Mouse (Mus musculus) lung, embryonic 15.5 days (tissue): ENCODE measurements around the gene Zfp280d. TPM values are rescaled to one million over a fixed set of nuclear protein-coding genes. Genes with fewer than 3 reads are reported as not detected.

ENCODE experiments used
- ATAC-seq: fragments of 200-750 bp; cut with Nextera tagmentation; 2 replicates; pipeline ENCODE4 v1.8.0; 2017; ENCODE audit warnings: moderate number of reproducible peaks, borderline replicate concordance; ENCODE audit not compliant: low FRiP score, low TSS enrichment; ENCODE audit errors: extremely low read depth
- H3K27ac ChIP-seq: fragments of 300-500 bp; sonication (generic); 2 replicates; pipeline ENCODE4 v1.5.1; 2015; ENCODE audit warnings: moderate library complexity, mild to moderate bottlenecking, inconsistent platforms
- H3K27me3 ChIP-seq: fragments of 300-500 bp; sonication (generic); 2 replicates; pipeline ENCODE4 v1.6.1; 2015; ENCODE audit warnings: inconsistent platforms
- H3K36me3 ChIP-seq: fragments of 300-500 bp; sonication (generic); 2 replicates; pipeline ENCODE4 v1.6.1; 2015; ENCODE audit warnings: inconsistent platforms
- H3K4me1 ChIP-seq: fragments of 300-500 bp; sonication (generic); 2 replicates; pipeline ENCODE4 v1.6.1; 2015; ENCODE audit warnings: inconsistent platforms
- H3K4me2 ChIP-seq: fragments of 300-500 bp; sonication (generic); 2 replicates; pipeline ENCODE4 v1.6.1; 2015; ENCODE audit warnings: inconsistent platforms, mild to moderate bottlenecking, moderate library complexity
- H3K4me3 ChIP-seq: fragments of 300-500 bp; sonication (generic); 2 replicates; pipeline ENCODE4 v1.5.1; 2015; ENCODE audit warnings: mild to moderate bottlenecking, inconsistent platforms
- H3K9ac ChIP-seq: fragments of 300-500 bp; sonication (generic); 2 replicates; pipeline ENCODE4 v1.6.1; 2015; ENCODE audit warnings: inconsistent platforms
- H3K9me3 ChIP-seq: fragments of 300-500 bp; sonication (generic); 2 replicates; pipeline ENCODE4 v1.6.1; 2016; ENCODE audit warnings: inconsistent platforms
- WGBS: fragments of 180-500 bp; shearing (Covaris S2); methylation state at CpG from one replicate; pipeline ENCODE4 v1.1.7; 2015; 5-methylcytosine and 5-hydroxymethylcytosine counted together
- polyA plus RNA-seq: library from polyadenylated mRNA; unstranded; fragments of >200 nt; fragmentation: Nextera tagmentation; extraction: Ambion mirVana; gene quantifications from 2 replicates; pipeline ENCODE4 v1.2.1, GENCODE M21; 2015

Zfp280d gene
- 36.2 and 40.3 TPM in 2 replicates for polyA plus RNA-seq

DNA sequence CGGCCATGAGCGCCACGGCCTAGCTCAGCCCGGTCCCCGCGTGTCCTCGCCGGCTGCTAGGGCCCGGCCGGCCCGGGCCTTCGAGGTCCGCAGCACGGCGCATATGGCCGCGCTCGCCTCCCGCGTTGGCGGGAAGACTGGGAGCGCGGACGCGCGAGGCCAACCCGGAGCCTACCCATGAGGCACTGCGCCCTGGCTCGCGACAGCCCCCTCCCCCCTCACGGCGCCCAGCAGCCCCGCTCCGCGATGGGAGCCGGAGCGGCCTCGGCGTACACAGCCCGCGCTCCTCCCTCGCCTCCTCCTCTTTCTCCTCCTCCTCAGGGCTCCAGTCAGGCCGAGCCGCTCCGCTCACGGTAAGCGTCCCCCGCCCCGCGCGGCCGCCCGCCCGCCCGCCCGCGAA is at the start of gene Zfp280d:
Zfp280d (plus strand) TSS at position 184 of the 400 bp plus-strand sequence.
- under 1% methylated on average over 41 of the region's 57 CpGs for WGBS
- H3K36me3 ChIP-seq = no peaks in the 10 kb centered on the region

GRCm38 (mm10) chr9:72226536-72226935 is 48.1 kb upstream of the Zfp280d start:
- Histone ChIP-seq H3K27ac (peak overlapping the region; percentile 25), H3K4me2 (no peak overlapping the region), H3K4me1 (no peaks in the 10 kb centered on the region), H3K4me3 (no peak overlapping the region), H3K9ac (no peak overlapping the region), H3K36me3 (no peaks in the 10 kb centered on the region), H3K27me3 (no peaks in the 10 kb centered on the region), H3K9me3 (no peaks in the 10 kb centered on the region)
- ATAC-seq = no peak
- WGBS = 65% methylated on average over 6 of the region's 6 CpGs

More for the DNA sequence above, at the start of gene Zfp280d:
- Histone ChIP-seq H3K27me3 (no peaks in the 10 kb centered on the region), H3K9ac (peak within 1 kb of the TSS; percentile 76), H3K27ac (peak within 1 kb of the TSS; percentile 96), H3K4me3 (peak within 1 kb of the TSS; percentile 51), H3K9me3 (no peaks in the 10 kb centered on the region), H3K4me2 (peak within 1 kb of the TSS; percentile 76), H3K4me1 (peaks cover 15% of the 10 kb centered on the region; the same call in 1 of the 2 replicates)
- peak; percentile 99 for ATAC-seq

- Histone ChIP-seq H3K4me3 (no peak overlapping the region), H3K9me3 (no peaks in the 10 kb centered on the region), H3K27me3 (no peaks in the 10 kb centered on the region), H3K9ac (no peak overlapping the region), H3K36me3 (no peaks in the 10 kb centered on the region), H3K4me1 (no peaks in the 10 kb centered on the region), H3K27ac (no peak overlapping the region), H3K4me2 (no peak overlapping the region)
- 83% methylated on average over 1 of the region's 1 CpGs for WGBS
- no peak for ATAC-seq
Observed at GRCm38 (mm10) chr9:72252656-72253055, 22.0 kb upstream of the Zfp280d start.

- 54% methylated on average over 1 of the region's 1 CpGs for WGBS
- no peaks in the 10 kb centered on the region for H3K4me1 ChIP-seq
- no peak overlapping the region for H3K4me3 ChIP-seq
- no peak overlapping the region for H3K9ac ChIP-seq
- no peaks in the 10 kb centered on the region for H3K9me3 ChIP-seq
- no peak for ATAC-seq
- H3K27me3 ChIP-seq = no peaks in the 10 kb centered on the region
- no peak overlapping the region for H3K4me2 ChIP-seq
- no peak overlapping the region for H3K27ac ChIP-seq
- no peaks in the 10 kb centered on the region for H3K36me3 ChIP-seq
Observed at GRCm38 (mm10) chr9:72255227-72255626, 19.4 kb upstream of the Zfp280d start.

- Histone ChIP-seq H3K27me3 (no peaks in the 10 kb centered on the region), H3K36me3 (no peaks in the 10 kb centered on the region), H3K9me3 (no peaks in the 10 kb centered on the region), H3K4me2 (no peak overlapping the region), H3K9ac (no peak overlapping the region), H3K27ac (no peak overlapping the region), H3K4me3 (no peak overlapping the region), H3K4me1 (no peaks in the 10 kb centered on the region)
- WGBS = 38% methylated on average over 3 of the region's 3 CpGs
- ATAC-seq = no peak
Observed at GRCm38 (mm10) chr9:72256646-72257045, 18.0 kb upstream of the Zfp280d start.

DNA sequence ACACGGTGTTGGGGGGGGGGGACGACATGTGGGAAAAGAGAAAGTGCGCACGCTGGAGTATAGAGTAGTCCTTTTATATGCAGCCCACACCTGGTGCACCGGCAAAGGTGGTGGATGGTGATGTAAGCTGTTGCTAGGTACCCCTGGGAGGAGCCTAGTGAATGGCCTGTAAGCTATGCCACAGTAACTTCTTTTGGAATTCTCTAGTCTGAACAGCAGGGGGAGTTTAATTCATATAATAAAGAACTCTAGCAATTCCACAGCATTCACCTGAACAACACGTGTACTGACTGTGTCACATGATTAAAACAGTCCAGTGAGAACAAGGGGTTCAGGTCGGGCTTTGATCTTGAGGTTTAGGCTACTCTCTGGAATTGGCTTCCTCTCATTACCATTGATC is 14.3 kb upstream of the Zfp280d start:
- Histone ChIP-seq H3K4me3 (no peak overlapping the region), H3K36me3 (no peaks in the 10 kb centered on the region), H3K27me3 (no peaks in the 10 kb centered on the region), H3K9ac (no peak overlapping the region), H3K9me3 (no peaks in the 10 kb centered on the region), H3K27ac (no peak overlapping the region), H3K4me2 (0 out of 2 replicates have a peak overlapping the region, but pooled peaks have one; percentile 18), H3K4me1 (no peaks in the 10 kb centered on the region)
- peak; percentile 57; the same call in 1 of the 2 replicates for ATAC-seq
- WGBS = 23% methylated on average over 6 of the region's 7 CpGs

DNA sequence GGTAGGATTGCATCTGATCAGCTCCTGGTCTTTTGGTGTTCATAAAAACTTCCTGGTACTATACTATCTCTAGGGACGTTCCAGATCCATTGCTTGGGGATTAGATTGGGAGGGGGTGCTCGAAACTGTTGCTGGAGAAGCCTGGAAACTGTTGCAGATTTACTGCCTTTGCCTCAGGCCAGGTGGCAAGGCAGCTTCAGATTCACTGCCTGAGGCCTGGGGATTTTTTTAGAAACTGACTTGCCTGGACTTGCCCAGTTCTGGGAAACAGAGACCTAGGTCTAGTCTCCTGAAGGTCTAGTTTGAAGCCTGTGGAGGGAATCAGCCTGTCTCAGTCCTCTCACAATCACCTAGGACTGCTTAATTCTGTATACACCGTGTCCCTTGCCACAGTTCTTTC is 9.8 kb upstream of the Zfp280d start:
- 64% methylated on average over 3 of the region's 3 CpGs for WGBS
- no peak overlapping the region for H3K4me2 ChIP-seq
- no peaks in the 10 kb centered on the region for H3K4me1 ChIP-seq
- H3K9ac ChIP-seq = no peak overlapping the region
- no peaks in the 10 kb centered on the region for H3K36me3 ChIP-seq
- ATAC-seq = no peak
- no peaks in the 10 kb centered on the region for H3K27me3 ChIP-seq
- no peak overlapping the region for H3K4me3 ChIP-seq
- H3K9me3 ChIP-seq = no peaks in the 10 kb centered on the region
- H3K27ac ChIP-seq = no peak overlapping the region

GRCm38 (mm10) chr9:72270146-72270545 is 4.5 kb upstream of the Zfp280d start:
- 81% methylated on average over 1 of the region's 1 CpGs for WGBS
- Histone ChIP-seq H3K27ac (no peak overlapping the region), H3K4me1 (no peaks in the 10 kb centered on the region), H3K36me3 (no peaks in the 10 kb centered on the region), H3K9ac (no peak overlapping the region), H3K27me3 (no peaks in the 10 kb centered on the region), H3K4me3 (no peak overlapping the region), H3K9me3 (no peaks in the 10 kb centered on the region), H3K4me2 (no peak overlapping the region)
- ATAC-seq = no peak

- Histone ChIP-seq H3K4me1 (peaks cover 12% of the 10 kb centered on the region; the same call in 1 of the 2 replicates), H3K27me3 (no peaks in the 10 kb centered on the region), H3K9ac (no peak overlapping the region), H3K4me2 (no peak overlapping the region), H3K4me3 (no peak overlapping the region), H3K36me3 (no peaks in the 10 kb centered on the region), H3K27ac (no peak overlapping the region), H3K9me3 (no peaks in the 10 kb centered on the region)
- WGBS = 85% methylated on average over 7 of the region's 7 CpGs
- ATAC-seq = no peak
Observed at GRCm38 (mm10) chr9:72273646-72274410, 832 bp upstream of the Zfp280d start.

GRCm38 (mm10) chr9:72275101-72275978 is 680 bp downstream of the Zfp280d start:
- Histone ChIP-seq H3K9me3 (no peaks in the 10 kb centered on the region), H3K4me3 (peak overlapping the region; percentile 51), H3K27ac (peak overlapping the region; percentile 96), H3K9ac (peak overlapping the region; percentile 76), H3K4me1 (peaks cover 15% of the 10 kb centered on the region; the same call in 1 of the 2 replicates), H3K27me3 (no peaks in the 10 kb centered on the region), H3K36me3 (no peaks in the 10 kb centered on the region), H3K4me2 (peak overlapping the region; percentile 76)
- ATAC-seq = peak; percentile 88
- under 1% methylated on average over 42 of the region's 70 CpGs for WGBS

- H3K4me3 ChIP-seq = peak overlapping the region; percentile 51
- H3K36me3 ChIP-seq = no peaks in the 10 kb centered on the region
- H3K9me3 ChIP-seq = no peaks in the 10 kb centered on the region
- H3K4me1 ChIP-seq = peaks cover 15% of the 10 kb centered on the region; the same call in 1 of the 2 replicates
- H3K4me2 ChIP-seq = peak overlapping the region; percentile 76
- H3K9ac ChIP-seq = peak overlapping the region; percentile 76
- H3K27me3 ChIP-seq = no peaks in the 10 kb centered on the region
- WGBS = 7% methylated on average over 8 of the region's 8 CpGs
- peak overlapping the region; percentile 96; the same call in 1 of the 2 replicates for H3K27ac ChIP-seq
- ATAC-seq = no peak
Observed at GRCm38 (mm10) chr9:72275979-72276500, 1.4 kb downstream of the Zfp280d start.
